Mouse (Mus musculus) neural tube, embryonic 10.5 days (tissue): ENCODE measurements around the gene Nell1.

ENCODE experiments used
- DNase-seq: peaks from one replicate; pipeline ENCODE4 v3.0.0-alpha.2; 2017; ENCODE audit warnings: low spot score; ENCODE audit errors: extremely low spot score

Gene Nell1

DNA sequence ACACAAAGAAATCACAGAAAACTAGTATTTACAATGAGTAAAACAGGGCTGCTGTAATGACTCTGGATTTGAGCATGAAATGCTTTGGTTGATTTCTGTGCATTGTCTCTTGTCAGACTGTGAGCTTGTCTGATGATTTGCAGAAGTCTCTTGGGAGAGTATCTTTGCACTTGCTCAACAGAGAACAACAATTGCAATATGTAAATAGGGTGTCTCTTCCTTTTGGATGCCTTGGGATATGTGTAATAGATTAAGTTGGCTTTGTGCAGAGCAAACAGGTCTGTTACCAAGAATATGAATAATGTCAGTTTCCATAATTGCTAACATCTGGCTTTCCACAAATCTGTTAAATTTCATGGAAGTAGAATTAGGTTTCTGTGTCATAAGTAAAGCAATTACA is 868.0 kb downstream of the Nell1 start:
- DNase-seq = no peak

DNA sequence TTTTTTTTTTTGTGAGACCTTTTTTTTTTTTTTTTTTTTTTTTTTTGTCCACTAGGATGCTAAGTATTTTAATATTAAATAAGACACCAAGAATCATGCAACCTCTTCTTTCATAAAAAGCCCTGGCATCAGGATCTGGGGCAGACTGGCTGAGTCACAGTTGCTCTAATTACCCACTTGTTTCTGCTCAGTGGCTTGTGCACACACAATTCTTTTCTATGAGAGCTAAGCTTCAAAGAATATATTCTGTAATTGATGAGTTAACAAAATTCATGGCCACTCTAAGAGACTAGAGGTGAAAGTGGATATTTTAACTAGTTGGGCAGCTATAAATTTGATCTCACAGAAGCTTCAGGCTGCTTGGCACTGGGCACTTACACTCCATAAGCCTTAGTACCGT is 873.3 kb downstream of the Nell1 start:
- DNase-seq = no peak

DNA sequence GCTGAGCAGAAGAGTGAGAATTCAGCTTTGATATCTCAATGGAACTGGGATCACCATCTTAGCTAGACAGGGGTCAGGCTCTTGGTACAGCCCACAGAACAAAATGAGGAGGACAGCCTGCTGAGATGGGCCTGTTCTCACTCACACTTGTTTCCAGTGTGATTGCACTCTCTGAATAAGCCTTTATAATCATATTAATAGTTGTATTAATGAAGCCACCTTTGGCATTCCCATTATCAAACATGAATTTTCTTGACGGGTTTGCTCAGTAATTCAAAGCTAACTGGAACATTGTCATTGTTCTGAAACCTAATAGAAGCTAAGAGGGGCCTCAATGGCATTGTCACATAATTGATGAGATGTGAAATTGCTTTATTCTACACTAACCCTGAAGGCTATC is 875.6 kb downstream of the Nell1 start:
- DNase-seq = no peak

- DNase-seq = no peak
These were observed 895.5 kb downstream of the Nell1 start for GRCm38 (mm10) chr7:50870181-50870580.

DNA sequence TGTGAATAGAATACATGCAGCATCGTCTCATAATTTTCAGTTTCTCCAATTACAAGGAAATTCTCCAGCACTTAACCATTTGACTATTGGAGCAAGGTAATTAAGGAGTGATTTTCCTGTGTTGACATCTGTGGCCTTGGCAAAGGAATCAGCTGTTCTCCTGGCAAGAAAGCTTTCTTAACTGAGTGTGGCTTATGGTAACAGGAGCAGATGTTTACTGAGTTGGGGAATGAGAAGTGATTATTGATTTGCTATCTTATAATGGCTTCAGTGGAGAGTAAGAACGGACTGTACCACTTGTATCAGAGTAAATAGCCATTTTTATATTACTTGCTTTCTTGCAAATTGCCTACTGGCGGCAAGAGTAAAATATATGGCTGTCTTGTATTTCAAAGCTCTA is 913.0 kb downstream of the Nell1 start:
- no peak for DNase-seq

- DNase-seq = peak; percentile 41
These were observed 925.0 kb downstream of the Nell1 start for GRCm38 (mm10) chr7:50899541-50900088.
